Mouse (Mus musculus) hematopoietic multipotent progenitor cell, adult 10-12 weeks (in vitro differentiated cells): Measurements from ENCODE around the gene Babam1. TPM values are rescaled to one million over a fixed set of nuclear protein-coding genes. Genes with fewer than 3 reads are reported as not detected.

Experiments used
- polyA plus RNA-seq: library from polyadenylated mRNA; stranded (reverse); fragments of >175 nt; gene quantifications from 2 replicates; pipeline ENCODE4 v1.2.3, GENCODE M21; 2012; ENCODE audit warnings: low replicate concordance

Gene Babam1
- 86.4 and 115 TPM in 2 replicates for polyA plus RNA-seq

DNA sequence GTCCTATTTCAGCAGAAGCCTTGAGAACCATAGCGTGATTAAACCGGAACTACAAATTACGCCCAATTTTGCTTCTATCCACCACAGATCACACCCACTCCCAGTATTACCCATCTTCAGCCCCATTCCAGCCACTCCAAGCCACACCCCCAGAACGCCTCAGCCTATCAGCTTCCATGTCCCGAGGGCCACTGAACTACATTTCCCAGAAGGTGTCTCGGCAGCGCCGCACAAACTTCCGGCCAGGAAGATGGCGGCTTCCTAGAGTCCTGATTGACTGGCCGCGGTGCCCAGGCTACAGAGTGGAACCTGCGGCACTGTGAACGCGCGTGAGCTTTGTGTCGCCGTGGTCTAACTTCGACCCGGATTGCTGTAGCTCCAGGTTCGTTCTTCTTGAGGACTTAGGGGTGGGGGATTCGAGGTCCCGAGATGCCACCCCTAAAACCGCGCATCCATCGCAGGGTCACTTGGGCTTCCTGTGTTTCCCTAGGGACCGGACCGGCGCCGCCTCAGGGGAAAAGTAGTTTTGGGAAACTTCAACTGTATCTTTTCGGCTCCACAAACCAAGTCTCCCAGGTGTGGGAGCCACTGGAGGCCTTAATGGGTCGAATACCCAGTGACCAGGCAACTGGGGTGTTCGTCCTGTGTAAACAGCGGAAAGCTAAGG lies at the start of gene Babam1:
Gene Babam1 (plus strand): TSS at position 223 of the 667 bp plus-strand sequence.

GRCm38 (mm10) chr8:71366771-71367528 lies 29.7 kb upstream of the Babam1 start, which contains the start of gene Use1:
TSS of gene Use1 (plus strand) at chr8:71366848.

GRCm38 (mm10) chr8:71371236-71371848 lies 25.3 kb upstream of the Babam1 start, which contains the start of gene Ocel1:
TSS of gene Ocel1 (plus strand) at chr8:71371298.

DNA sequence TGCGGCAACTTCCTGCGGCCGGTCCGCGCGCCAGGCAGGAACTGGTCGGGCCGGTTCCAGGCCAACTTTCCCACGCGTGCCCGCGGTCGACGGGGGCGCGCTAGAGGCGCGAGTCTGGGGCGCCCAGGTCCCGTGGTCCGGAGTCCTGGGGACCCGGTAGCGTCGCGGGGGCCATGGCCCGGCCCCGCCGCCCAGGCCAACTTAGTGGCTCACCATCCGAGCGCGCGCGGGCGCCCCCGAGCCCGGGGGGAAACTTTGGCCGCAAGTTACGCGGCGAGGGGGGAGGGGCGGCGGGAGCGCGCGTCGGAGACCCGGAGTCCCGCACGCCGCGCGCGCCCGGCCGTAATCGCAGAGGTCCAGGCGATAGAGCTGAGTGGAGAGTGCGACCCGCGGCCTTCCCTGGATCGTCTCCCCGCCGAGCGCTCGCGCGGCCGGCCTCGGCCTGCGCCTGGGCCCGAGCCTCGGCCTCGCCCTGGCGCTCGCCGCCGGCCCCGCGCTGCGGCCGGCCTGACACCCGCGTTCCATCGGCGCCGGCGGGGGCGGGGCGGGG lies 15.2 kb upstream of the Babam1 start, which contains the start of gene Nr2f6:
Gene Nr2f6 (minus strand): TSS at position 540 of the 550 bp plus-strand sequence.

GRCm38 (mm10) chr8:71395629-71396028 lies 1.0 kb upstream of the Babam1 start, which contains the start of gene Ushbp1:
TSS of gene Ushbp1 (minus strand) at chr8:71395802.

DNA sequence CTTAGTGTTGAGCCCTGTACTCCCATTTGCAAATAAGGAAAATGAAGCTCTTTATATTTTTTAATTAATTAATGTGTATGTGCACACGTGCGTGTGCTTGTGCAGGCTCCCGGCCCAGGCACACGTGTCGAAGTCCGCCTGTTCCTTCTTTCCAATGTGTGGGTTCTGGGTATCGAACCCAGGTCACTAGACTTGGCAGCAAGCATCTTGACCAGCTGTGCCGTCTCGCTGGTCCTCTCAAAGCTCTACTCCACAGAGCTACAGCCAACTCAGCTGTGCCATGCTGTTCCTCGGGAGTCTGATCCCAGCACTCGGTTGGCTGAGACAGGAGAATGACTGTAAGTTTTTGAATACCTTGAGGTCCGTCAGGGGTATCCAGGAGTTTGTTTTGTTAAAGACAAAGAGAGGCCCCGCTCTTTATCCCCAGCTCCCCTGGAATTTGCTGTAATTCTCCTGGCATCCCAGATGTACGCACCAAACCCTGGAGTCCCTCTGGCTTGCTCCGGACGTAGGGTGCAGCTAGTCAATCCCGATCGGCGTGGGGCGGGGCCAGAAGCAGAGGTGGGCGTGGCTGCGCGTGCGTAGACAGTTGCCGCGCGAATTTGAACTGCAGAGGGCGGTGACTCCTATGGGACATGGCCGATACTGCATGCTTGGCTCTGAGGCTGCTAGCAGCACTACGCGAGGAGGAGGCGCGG lies 8.9 kb downstream of the Babam1 start, which contains the start of gene Ankle1:
Gene Ankle1 (plus strand): TSS at position 610 of the 698 bp plus-strand sequence.

Other genes with a start within 250 kb of the Babam1 start
- gene Myo9b, start 124.1 kb upstream of the Babam1 start, polyA plus RNA-seq, result 99.7 and 179 TPM in 2 replicates
- 8.3 and 12.3 TPM in 2 replicates for gene Haus8, start 123.9 kb upstream of the Babam1 start, polyA plus RNA-seq
- gene Use1, start 30.0 kb upstream of the Babam1 start, polyA plus RNA-seq, result 230 and 318 TPM in 2 replicates
- gene Ocel1, start 25.6 kb upstream of the Babam1 start, polyA plus RNA-seq, result 49.5 and 128 TPM in 2 replicates
- gene Nr2f6, start 14.9 kb upstream of the Babam1 start, polyA plus RNA-seq, result 47.0 and 71.0 TPM in 2 replicates
- gene Ushbp1, start 1.1 kb upstream of the Babam1 start, polyA plus RNA-seq, result 0.64 and 1.2 TPM in 2 replicates
- 4.4 and 11.0 TPM in 2 replicates for gene Ankle1, start 9.1 kb downstream of the Babam1 start, polyA plus RNA-seq
- 63.5 and 128 TPM in 2 replicates for gene Abhd8, start 66.8 kb downstream of the Babam1 start, polyA plus RNA-seq
- 62.6 and 70.7 TPM in 2 replicates for gene Mrpl34, start 68.1 kb downstream of the Babam1 start, polyA plus RNA-seq
- gene Dda1, start 72.3 kb downstream of the Babam1 start, polyA plus RNA-seq, result 230 and 542 TPM in 2 replicates
- gene Ano8, start 89.1 kb downstream of the Babam1 start, polyA plus RNA-seq, result 8.3 and 23.9 TPM in 2 replicates
- gene Gtpbp3, start 91.2 kb downstream of the Babam1 start, polyA plus RNA-seq, result 21.2 and 52.5 TPM in 2 replicates
- 7.0 and 42.5 TPM in 2 replicates for gene Plvap, start 114.9 kb downstream of the Babam1 start, polyA plus RNA-seq
- gene Ccdc194, start 128.8 kb downstream of the Babam1 start, polyA plus RNA-seq, result 0.10 TPM in 1 of 2 replicates, not detected in the other
- 136 and 509 TPM in 2 replicates for gene Bst2, start 140.6 kb downstream of the Babam1 start, polyA plus RNA-seq
- gene Mvb12a, start 146.1 kb downstream of the Babam1 start, polyA plus RNA-seq, result 126 and 231 TPM in 2 replicates
- 0.84 and 2.7 TPM in 2 replicates for gene Tmem221, start 162.0 kb downstream of the Babam1 start, polyA plus RNA-seq
- 0.04 TPM in 1 of 2 replicates, not detected in the other for gene Nxnl1, start 169.7 kb downstream of the Babam1 start, polyA plus RNA-seq
- gene Slc27a1, start 172.0 kb downstream of the Babam1 start, polyA plus RNA-seq, result 14.2 and 19.8 TPM in 2 replicates
- gene Pgls, start 195.3 kb downstream of the Babam1 start, polyA plus RNA-seq, result 279 and 289 TPM in 2 replicates
- 109 and 215 TPM in 2 replicates for gene Fam129c, start 200.8 kb downstream of the Babam1 start, polyA plus RNA-seq
- gene Colgalt1, start 214.1 kb downstream of the Babam1 start, polyA plus RNA-seq, result 60.9 and 103 TPM in 2 replicates